Mouse (Mus musculus): ENCODE data around the gene Tmem202.

- TF ChIP-seq CTCF (IDR thresholded peaks at IDR 0.05; ENCODE audit: insufficient read depth, low read length) (no peak), POLR2A (IDR thresholded peaks at IDR 0.05; ENCODE audit: borderline replicate concordance, extremely low read depth, low read depth, low read length) (no peak)
Measured at GRCm38 (mm10) chr9:59551620-59552031, 12.0 kb upstream of the Tmem202 start.

All from lung, adult 2 months (tissue).